Mouse (Mus musculus) intestine, embryonic 16.5 days (tissue): ENCODE data around the gene Slc23a3. TPM values are rescaled to one million over a fixed set of nuclear protein-coding genes. Genes with fewer than 3 reads are reported as not detected.

Experiments used
- polyA plus RNA-seq: library from polyadenylated mRNA; unstranded; fragments of >200 nt; fragmentation: Nextera tagmentation; extraction: Ambion mirVana; gene quantifications from 2 replicates; pipeline ENCODE4 v1.2.1, GENCODE M21; 2015

Gene Slc23a3
- polyA plus RNA-seq, 1 experiment from 2014 or later, result 1.2 TPM

Other genes with a start within 250 kb of the Slc23a3 start
- gene Fev, start 248.5 kb downstream of the Slc23a3 start, polyA plus RNA-seq, result 0.95 and 1.5 TPM in 2 replicates
- gene Cryba2, start 240.7 kb downstream of the Slc23a3 start, polyA plus RNA-seq, result 1.5 and 2.4 TPM in 2 replicates
- 0.07 and 0.16 TPM in 2 replicates for gene Cfap65, start 198.3 kb downstream of the Slc23a3 start, polyA plus RNA-seq
- 25.3 and 27.9 TPM in 2 replicates for gene Ihh, start 182.2 kb downstream of the Slc23a3 start, polyA plus RNA-seq
- gene Nhej1, start 8.7 kb downstream of the Slc23a3 start, polyA plus RNA-seq, result 9.4 and 10.2 TPM in 2 replicates
- 49.1 and 52.5 TPM in 2 replicates for gene Cnppd1, start 8.8 kb upstream of the Slc23a3 start, polyA plus RNA-seq
- gene Retreg2, start 8.9 kb upstream of the Slc23a3 start, polyA plus RNA-seq, result 44.7 and 50.8 TPM in 2 replicates
- 53.2 and 54.6 TPM in 2 replicates for gene Zfand2b, start 34.8 kb upstream of the Slc23a3 start, polyA plus RNA-seq
- gene Abcb6, start 46.5 kb upstream of the Slc23a3 start, polyA plus RNA-seq, result 21.5 and 27.8 TPM in 2 replicates
- gene Ankzf1, start 58.3 kb upstream of the Slc23a3 start, polyA plus RNA-seq, result 25.4 and 26.5 TPM in 2 replicates
- gene Atg9a, start 58.3 kb upstream of the Slc23a3 start, polyA plus RNA-seq, result 28.3 and 31.7 TPM in 2 replicates
- 9.2 and 10.1 TPM in 2 replicates for gene Glb1l, start 76.9 kb upstream of the Slc23a3 start, polyA plus RNA-seq
- gene Stk16, start 76.9 kb upstream of the Slc23a3 start, polyA plus RNA-seq, result 108 and 120 TPM in 2 replicates
- gene Tuba4a, start 86.0 kb upstream of the Slc23a3 start, polyA plus RNA-seq, result 137 and 151 TPM in 2 replicates
- gene A630095N17Rik, start 98.2 kb upstream of the Slc23a3 start, polyA plus RNA-seq, result not detected in 2 replicates
- gene Dnajb2, start 102.5 kb upstream of the Slc23a3 start, polyA plus RNA-seq, result 20.9 and 24.3 TPM in 2 replicates
- 2.9 and 3.0 TPM in 2 replicates for gene Ptprn, start 130.6 kb upstream of the Slc23a3 start, polyA plus RNA-seq
- gene Resp18, start 144.5 kb upstream of the Slc23a3 start, polyA plus RNA-seq, result 9.2 and 9.9 TPM in 2 replicates
- gene Dnpep, start 184.1 kb upstream of the Slc23a3 start, polyA plus RNA-seq, result 159 and 160 TPM in 2 replicates
- 149 and 159 TPM in 2 replicates for gene Des, start 226.4 kb upstream of the Slc23a3 start, polyA plus RNA-seq
- gene Speg, start 241.4 kb upstream of the Slc23a3 start, polyA plus RNA-seq, result 33.5 and 35.2 TPM in 2 replicates